Mouse (Mus musculus) C2C12 (cell line): ENCODE results near the gene Rhobtb1. TPM values are rescaled to one million over a fixed set of nuclear protein-coding genes. Genes with fewer than 3 reads are reported as not detected.

ENCODE experiments used
- H3K27me3 ChIP-seq: one replicate; pipeline ENCODE4 v1.6.1; 2011; ENCODE audit not compliant: control insufficient read depth, insufficient read depth, insufficient read length
- H3K36me3 ChIP-seq: one replicate; pipeline ENCODE4 v1.6.1; 2011; ENCODE audit not compliant: control insufficient read depth, insufficient read depth
- H3K4me3 ChIP-seq: one replicate; pipeline ENCODE4 v1.5.1; 2011; ENCODE audit warnings: mild to moderate bottlenecking, control low read depth; ENCODE audit not compliant: poor library complexity, insufficient read depth, severe bottlenecking
- H3K79me2 ChIP-seq: one replicate; pipeline ENCODE4 v1.6.1; 2011; ENCODE audit not compliant: control insufficient read depth, insufficient read depth
- H3K79me3 ChIP-seq: one replicate; pipeline ENCODE4 v1.6.1; 2011; ENCODE audit warnings: low read depth, control low read depth
- H3ac ChIP-seq: one replicate; pipeline ENCODE3; 2011; ENCODE audit warnings: low read depth; ENCODE audit not compliant: control insufficient read depth, insufficient read length
- CEBPB ChIP-seq: IDR thresholded peaks from one replicate; pipeline ENCODE4 v1.6.1; 2011; ENCODE audit warnings: low read depth, mild to moderate bottlenecking, control low read depth, moderate library complexity
- CTCF ChIP-seq: IDR thresholded peaks from one replicate; pipeline ENCODE4 v1.5.1; 2011; ENCODE audit not compliant: control insufficient read depth, insufficient read depth, insufficient read length
- FOSL1 ChIP-seq: IDR thresholded peaks from one replicate; pipeline ENCODE4 v1.8.0; 2011; ENCODE audit warnings: mild to moderate bottlenecking, low read length; ENCODE audit not compliant: poor library complexity, insufficient read depth, severe bottlenecking
- MAX ChIP-seq: IDR thresholded peaks from one replicate; pipeline ENCODE4 v1.6.1; 2011; ENCODE audit warnings: mild to moderate bottlenecking, control low read depth
- MYOD1 ChIP-seq: IDR thresholded peaks from one replicate; pipeline ENCODE4 v1.6.1; 2011; ENCODE audit warnings: low read depth; ENCODE audit not compliant: control insufficient read depth, insufficient read length
- MYOG ChIP-seq: IDR thresholded peaks from one replicate; pipeline ENCODE4 v1.6.1; 2011; ENCODE audit not compliant: control insufficient read depth, insufficient read length; ENCODE audit errors: extremely low read depth
- USF1 ChIP-seq: IDR thresholded peaks from one replicate; pipeline ENCODE4 v1.6.1; 2011; ENCODE audit warnings: low read depth, mild to moderate bottlenecking, control low read depth, moderate library complexity
- polyA plus RNA-seq: library from polyadenylated mRNA; unstranded; fragments of >200 nt; fragmentation: generic; extraction: Trizol; gene quantifications from one replicate; pipeline ENCODE4 v1.2.1, GENCODE M21; 2012; ENCODE audit warnings: missing spikeins

Gene Rhobtb1
- polyA plus RNA-seq, 1 experiment = 3.8 TPM

DNA sequence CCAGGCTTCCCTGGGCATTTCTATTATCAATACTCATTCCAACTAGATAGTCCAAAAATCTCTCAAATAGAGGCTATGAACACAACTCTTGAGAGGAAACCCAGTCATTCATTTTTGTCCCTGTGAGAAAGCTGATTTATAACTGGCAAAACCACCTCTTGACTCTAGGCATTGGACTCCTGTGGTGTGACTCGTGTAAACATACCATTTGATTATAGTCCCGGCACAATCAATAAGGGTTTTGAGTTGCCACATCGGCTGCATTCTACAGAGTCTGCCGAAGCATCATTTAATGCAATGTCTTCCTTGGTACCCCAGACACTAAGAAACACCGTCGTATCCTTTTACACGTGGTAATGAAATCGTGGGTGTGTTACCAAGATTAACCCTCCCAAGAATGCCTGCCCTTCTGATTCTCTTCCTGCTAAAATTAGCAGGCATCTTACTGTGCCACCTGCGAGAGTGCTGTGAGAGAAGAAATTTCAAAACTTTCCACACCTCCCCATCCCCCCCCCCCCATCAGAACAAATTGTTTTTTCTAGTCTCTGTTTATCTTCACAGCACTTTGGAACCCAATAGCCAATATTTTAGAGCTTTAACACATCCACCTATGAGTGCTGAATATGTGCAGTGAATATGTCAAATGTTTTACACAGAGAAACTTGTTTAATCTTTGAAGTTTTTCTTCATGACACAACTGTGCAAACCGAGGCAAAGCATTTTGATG is 39.4 kb downstream of the Rhobtb1 start:
- H3K27me3 ChIP-seq = no peaks in the 10 kb centered on the region
- H3K79me3 ChIP-seq = no peaks in the 10 kb centered on the region
- no peaks in the 10 kb centered on the region for H3K79me2 ChIP-seq
- no peaks in the 10 kb centered on the region for H3K36me3 ChIP-seq
- no peak overlapping the region for H3K4me3 ChIP-seq
- H3ac ChIP-seq = no peak overlapping the region
- TF ChIP-seq MYOD1 (no peak), CTCF (no peak), CEBPB (no peak), MYOG (no peak)

DNA sequence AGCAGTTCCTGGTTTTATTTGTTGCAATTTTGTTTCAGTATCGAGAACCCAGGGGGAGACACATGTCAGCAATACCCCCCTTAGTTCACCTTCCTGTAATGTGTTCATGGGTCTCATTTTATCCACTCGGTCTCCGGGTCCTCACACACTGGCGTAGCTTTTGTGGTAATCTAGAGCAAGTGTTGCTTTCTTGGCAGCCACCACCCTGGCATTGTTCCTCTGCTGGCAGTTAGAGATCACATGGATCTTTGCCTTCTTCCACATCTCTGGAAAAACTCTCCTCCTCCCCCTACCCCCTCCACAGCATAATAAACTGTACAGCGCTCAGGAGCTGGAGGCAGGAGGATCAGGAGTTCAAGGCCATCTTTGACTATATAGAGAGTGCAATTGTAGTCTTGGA is 41.0 kb downstream of the Rhobtb1 start:
- Histone ChIP-seq H3ac (no peak overlapping the region), H3K79me2 (no peaks in the 10 kb centered on the region), H3K27me3 (no peaks in the 10 kb centered on the region), H3K79me3 (no peaks in the 10 kb centered on the region), H3K36me3 (no peaks in the 10 kb centered on the region), H3K4me3 (no peak overlapping the region)
- no peak for TF ChIP-seq MYOD1

DNA sequence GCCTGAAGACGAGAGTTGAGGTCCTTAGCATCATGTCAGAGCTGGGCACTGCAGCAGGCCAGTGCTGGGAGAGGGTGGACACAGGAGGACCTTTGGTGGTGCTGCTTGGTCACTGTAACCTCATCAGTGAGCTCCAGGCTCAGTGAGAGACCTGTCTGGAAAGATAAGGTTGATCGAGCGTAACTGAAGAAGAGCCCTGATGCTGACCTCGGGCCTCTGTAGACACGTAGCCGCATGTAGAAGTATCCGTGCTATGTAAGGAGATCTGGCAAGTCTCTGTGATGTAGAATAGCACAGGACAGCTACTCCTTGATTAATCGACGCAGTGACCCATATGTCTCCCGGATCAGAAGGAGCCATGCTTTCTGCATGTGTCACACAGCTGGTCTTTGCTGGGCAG is 42.5 kb downstream of the Rhobtb1 start:
- Histone ChIP-seq H3ac (no peak overlapping the region), H3K36me3 (no peaks in the 10 kb centered on the region), H3K79me3 (no peaks in the 10 kb centered on the region), H3K27me3 (no peaks in the 10 kb centered on the region), H3K79me2 (no peaks in the 10 kb centered on the region), H3K4me3 (no peak overlapping the region)
- TF ChIP-seq MYOG = no peak
- TF ChIP-seq MYOD1 = no peak
- TF ChIP-seq CTCF = no peak
- no peak for TF ChIP-seq CEBPB
- TF ChIP-seq FOSL1 = no peak
- TF ChIP-seq MAX = no peak
- TF ChIP-seq USF1 = no peak

DNA sequence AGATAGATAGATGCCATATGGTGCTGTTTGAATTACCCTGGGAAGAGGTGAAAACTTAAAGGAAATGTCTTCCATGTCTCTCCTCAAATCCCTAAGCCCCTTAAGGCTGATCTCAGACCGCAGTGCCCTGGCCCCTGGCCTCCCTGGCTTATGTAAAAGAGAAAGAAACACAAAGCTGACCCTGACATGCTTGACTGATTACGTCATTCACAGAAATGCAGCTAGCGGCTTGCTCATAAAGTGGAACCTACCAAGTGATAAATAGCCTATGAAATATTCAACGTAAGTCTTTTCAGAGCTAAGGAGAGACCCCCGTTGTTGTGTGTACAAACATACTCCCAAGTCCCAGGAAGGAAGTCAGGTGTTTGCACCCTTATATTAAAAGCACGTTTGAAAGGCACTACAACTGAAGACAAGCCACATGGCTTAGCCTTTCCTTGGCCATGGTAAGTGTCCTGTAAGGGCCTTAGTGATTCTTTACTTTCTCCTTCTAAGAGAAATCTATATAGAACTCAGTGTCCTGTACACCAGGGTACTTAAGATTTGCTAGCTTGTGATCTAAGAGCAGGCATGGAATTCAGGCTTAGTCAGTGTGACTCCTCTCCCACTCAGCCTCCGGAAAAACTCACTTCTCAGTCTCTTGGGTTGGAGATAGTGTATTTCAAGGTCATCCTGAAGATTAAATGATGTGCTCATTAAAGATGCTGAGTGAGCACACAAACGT is 53.6 kb downstream of the Rhobtb1 start:
- no peak for TF ChIP-seq MYOG
- peak; percentile 28 for TF ChIP-seq CEBPB
- Histone ChIP-seq H3K36me3 (peaks cover 5% of the 10 kb centered on the region), H3K79me2 (no peaks in the 10 kb centered on the region), H3K79me3 (no peaks in the 10 kb centered on the region), H3K4me3 (no peak overlapping the region), H3K27me3 (no peaks in the 10 kb centered on the region), H3ac (no peak overlapping the region)

DNA sequence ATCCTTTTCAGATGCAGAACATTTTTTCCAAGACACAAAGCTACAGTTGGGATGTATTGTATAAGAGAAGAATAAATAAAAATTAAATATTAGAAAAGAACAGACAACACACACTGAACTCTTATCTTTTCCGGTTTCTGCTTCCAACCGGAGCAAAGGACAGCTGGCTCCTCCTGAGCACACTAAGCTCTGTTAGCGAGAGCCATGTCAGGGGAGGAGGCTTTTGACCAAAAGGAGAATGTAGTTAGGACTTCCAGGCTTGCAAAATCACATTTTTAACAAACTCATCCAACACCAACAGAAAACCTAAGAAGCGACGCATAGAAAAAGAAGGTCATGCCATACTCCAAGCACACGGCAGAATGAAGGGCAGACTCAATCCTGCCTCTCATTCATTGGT is 54.8 kb downstream of the Rhobtb1 start:
- no peak overlapping the region for H3K4me3 ChIP-seq
- no peaks in the 10 kb centered on the region for H3K27me3 ChIP-seq
- peaks cover 4% of the 10 kb centered on the region for H3K79me3 ChIP-seq
- no peak for TF ChIP-seq FOSL1
- TF ChIP-seq USF1 = no peak
- TF ChIP-seq MYOD1 = no peak
- TF ChIP-seq MAX = no peak
- no peak for TF ChIP-seq CTCF
- TF ChIP-seq MYOG = no peak
- TF ChIP-seq CEBPB = no peak
- H3K36me3 ChIP-seq = peaks cover 10% of the 10 kb centered on the region
- H3ac ChIP-seq = no peak overlapping the region
- H3K79me2 ChIP-seq = peaks cover 3% of the 10 kb centered on the region

DNA sequence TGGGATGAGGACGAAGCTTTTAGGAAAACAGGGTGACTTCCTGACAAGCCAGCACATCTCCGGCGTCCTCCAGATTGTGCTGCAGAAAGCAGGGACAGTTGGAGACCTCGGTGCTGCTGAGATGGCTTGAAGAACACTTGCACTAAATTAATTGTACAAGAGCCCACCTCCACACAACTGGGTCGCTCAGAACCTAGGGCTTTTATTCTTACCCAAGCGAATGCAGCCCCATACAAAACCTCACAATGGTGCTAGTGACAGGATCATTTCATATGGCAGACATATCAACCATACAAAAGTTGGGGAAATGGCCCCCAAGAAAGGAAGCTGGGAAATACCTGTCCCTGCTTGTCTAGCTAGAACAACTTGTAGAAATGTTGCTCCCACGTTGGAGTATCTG is 56.2 kb downstream of the Rhobtb1 start:
- Histone ChIP-seq H3K4me3 (no peak overlapping the region), H3K79me2 (peaks cover 14% of the 10 kb centered on the region), H3ac (no peak overlapping the region), H3K79me3 (peaks cover 12% of the 10 kb centered on the region), H3K36me3 (peaks cover 10% of the 10 kb centered on the region), H3K27me3 (no peaks in the 10 kb centered on the region)
- TF ChIP-seq MYOG (no peak), USF1 (no peak), FOSL1 (no peak), CTCF (no peak), CEBPB (no peak), MYOD1 (no peak)
